Mouse (Mus musculus): ENCODE measurements at regions not wholly inside any gene's neighbourhood (a gene's known extent, or its start where the extent isn't known, plus 50 kb on each side); places are given as distances from the start of the nearest gene placed in this dataset.

DNA sequence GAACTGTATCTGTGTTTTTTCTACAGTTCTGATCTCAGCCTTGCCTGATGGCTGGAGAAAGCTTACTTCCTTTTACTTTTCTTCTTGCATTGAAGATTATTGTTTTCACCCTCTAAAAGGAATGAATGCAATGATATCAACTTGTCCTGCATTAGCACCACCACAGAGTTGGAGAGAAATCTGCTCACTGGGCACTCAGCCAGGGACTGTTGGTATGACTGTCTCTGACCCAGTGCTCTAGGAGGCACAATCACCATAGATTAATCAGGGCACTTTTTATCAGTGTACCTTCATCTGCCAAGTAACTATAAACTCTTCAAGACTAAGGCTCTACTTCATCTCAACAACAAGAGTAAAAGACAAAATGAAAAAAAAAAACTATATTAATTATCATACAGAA is 888.1 kb downstream of the 5730522E02Rik start:
- Histone ChIP-seq H3K27ac (replicated peaks) (no peak overlapping the region), H3K4me2 (replicated peaks; ENCODE audit: low read depth) (no peak overlapping the region), H3K36me3 (ENCODE audit: control insufficient read depth, insufficient read depth, low read length) (no peaks in the 10 kb centered on the region), H3K4me1 (replicated peaks; ENCODE audit: control insufficient read depth, insufficient read depth) (no peaks in the 10 kb centered on the region), H3K9ac (ENCODE audit: low read length) (no peak overlapping the region), H3K4me3 (ENCODE audit: low read depth, low read length) (no peak overlapping the region), H3K27me3 (ENCODE audit: control insufficient read depth, insufficient read depth, low read length) (no peaks in the 10 kb centered on the region), H3K9me3 (ENCODE audit: control insufficient read depth, low read length) (no peaks in the 10 kb centered on the region)
- no peak for TF ChIP-seq CTCF (IDR thresholded peaks at IDR 0.05; ENCODE audit: low read depth)
- TF ChIP-seq EP300 (optimal IDR thresholded peaks at IDR 0.05) = no peak
- ATAC-seq (ENCODE audit: low FRiP score, low TSS enrichment) (no peak), DNase-seq (ENCODE audit: low spot score) (no peak)

DNA sequence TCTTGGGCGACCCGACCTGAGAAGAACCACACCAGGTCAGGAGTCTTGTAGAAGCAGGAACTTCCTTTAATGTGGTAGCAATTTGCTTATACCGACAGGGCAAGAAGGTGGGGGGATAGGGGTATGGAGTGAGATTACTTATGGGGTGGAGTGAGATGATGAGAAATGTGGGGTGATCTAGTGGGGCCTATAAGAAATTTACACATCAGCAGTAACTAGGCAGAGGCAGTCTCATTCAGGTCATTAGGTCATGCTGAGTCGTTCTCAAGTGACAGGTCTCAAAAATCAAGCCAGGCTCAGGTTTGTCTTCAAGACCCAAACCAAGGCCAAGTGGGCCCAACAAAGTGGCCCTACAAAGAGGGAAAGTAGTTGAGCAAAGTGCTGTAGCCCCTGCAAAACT is 889.1 kb downstream of the 5730522E02Rik start:
- Histone ChIP-seq H3K4me1 (replicated peaks; ENCODE audit: control insufficient read depth, insufficient read depth) (no peaks in the 10 kb centered on the region), H3K9ac (ENCODE audit: low read length) (no peak overlapping the region), H3K4me2 (replicated peaks; ENCODE audit: low read depth) (no peak overlapping the region), H3K27ac (replicated peaks) (no peak overlapping the region), H3K27me3 (ENCODE audit: control insufficient read depth, insufficient read depth, low read length) (no peaks in the 10 kb centered on the region), H3K4me3 (ENCODE audit: low read depth, low read length) (no peak overlapping the region), H3K9me3 (ENCODE audit: control insufficient read depth, low read length) (no peaks in the 10 kb centered on the region), H3K36me3 (ENCODE audit: control insufficient read depth, insufficient read depth, low read length) (no peaks in the 10 kb centered on the region)
- 82% methylated on average over 4 of the region's 4 CpGs for WGBS
- DNase-seq (ENCODE audit: low spot score) (no peak), ATAC-seq (ENCODE audit: low FRiP score, low TSS enrichment) (no peak)
- TF ChIP-seq CTCF (IDR thresholded peaks at IDR 0.05; ENCODE audit: low read depth) = no peak
- no peak for TF ChIP-seq EP300 (optimal IDR thresholded peaks at IDR 0.05)

DNA sequence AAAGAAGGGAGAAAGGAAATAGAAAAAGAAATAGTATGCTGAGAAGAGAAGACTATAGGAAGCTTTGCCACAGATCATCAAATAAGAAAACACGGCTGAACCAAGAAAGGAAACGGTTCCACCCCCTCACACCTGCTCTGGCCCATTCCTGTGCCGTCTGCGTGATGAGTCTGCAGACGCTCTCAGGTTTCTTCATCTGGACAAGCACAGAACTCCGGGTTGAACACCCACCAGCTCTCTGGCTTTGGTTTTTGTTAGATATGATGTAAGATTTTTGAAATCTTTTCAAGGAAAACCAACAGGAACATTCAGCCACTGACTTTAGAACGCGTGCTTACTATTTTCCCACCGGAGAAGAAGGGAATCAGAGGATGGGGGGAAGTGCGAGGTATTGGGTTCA is 895.9 kb downstream of the 5730522E02Rik start:
- ATAC-seq (ENCODE audit: low FRiP score, low TSS enrichment) (no peak), DNase-seq (ENCODE audit: low spot score) (no peak)
- Histone ChIP-seq H3K27ac (replicated peaks) (no peak overlapping the region), H3K9me3 (ENCODE audit: control insufficient read depth, low read length) (no peaks in the 10 kb centered on the region), H3K4me1 (replicated peaks; ENCODE audit: control insufficient read depth, insufficient read depth) (no peaks in the 10 kb centered on the region), H3K27me3 (ENCODE audit: control insufficient read depth, insufficient read depth, low read length) (no peaks in the 10 kb centered on the region), H3K4me3 (ENCODE audit: low read depth, low read length) (no peak overlapping the region), H3K36me3 (ENCODE audit: control insufficient read depth, insufficient read depth, low read length) (no peaks in the 10 kb centered on the region), H3K4me2 (replicated peaks; ENCODE audit: low read depth) (no peak overlapping the region), H3K9ac (ENCODE audit: low read length) (no peak overlapping the region)
- WGBS = 74% methylated on average over 10 of the region's 10 CpGs
- TF ChIP-seq CTCF (IDR thresholded peaks at IDR 0.05; ENCODE audit: low read depth) (no peak), EP300 (optimal IDR thresholded peaks at IDR 0.05) (no peak)

DNA sequence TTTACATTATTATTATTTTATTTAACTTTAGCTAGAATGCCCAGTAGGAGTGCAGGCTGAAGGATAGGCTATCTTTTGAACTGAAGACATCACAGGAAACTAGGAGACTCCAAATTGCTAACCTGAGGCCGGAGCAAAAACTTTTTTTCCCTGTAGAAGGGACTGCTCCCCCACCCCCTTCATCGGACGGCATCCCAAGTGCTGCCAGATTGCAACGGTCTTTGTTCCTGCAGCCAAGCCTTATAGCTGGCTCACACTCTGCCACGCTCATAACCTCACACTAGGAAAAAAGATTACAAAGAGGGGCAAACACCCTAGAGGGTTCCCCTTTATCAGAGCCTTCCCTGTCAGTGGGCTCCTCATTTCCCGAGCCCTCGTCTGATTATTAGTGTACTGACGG is 896.7 kb downstream of the 5730522E02Rik start:
- Histone ChIP-seq H3K9ac (ENCODE audit: low read length) (no peak overlapping the region), H3K4me2 (replicated peaks; ENCODE audit: low read depth) (no peak overlapping the region), H3K9me3 (ENCODE audit: control insufficient read depth, low read length) (no peaks in the 10 kb centered on the region), H3K27me3 (ENCODE audit: control insufficient read depth, insufficient read depth, low read length) (no peaks in the 10 kb centered on the region), H3K4me3 (ENCODE audit: low read depth, low read length) (no peak overlapping the region), H3K27ac (replicated peaks) (no peak overlapping the region), H3K36me3 (ENCODE audit: control insufficient read depth, insufficient read depth, low read length) (no peaks in the 10 kb centered on the region), H3K4me1 (replicated peaks; ENCODE audit: control insufficient read depth, insufficient read depth) (no peaks in the 10 kb centered on the region)
- TF ChIP-seq CTCF (IDR thresholded peaks at IDR 0.05; ENCODE audit: low read depth) (no peak), EP300 (optimal IDR thresholded peaks at IDR 0.05) (no peak)
- WGBS = 56% methylated on average over 8 of the region's 8 CpGs
- DNase-seq (ENCODE audit: low spot score) = no peak
- ATAC-seq (ENCODE audit: low FRiP score, low TSS enrichment) = no peak

DNA sequence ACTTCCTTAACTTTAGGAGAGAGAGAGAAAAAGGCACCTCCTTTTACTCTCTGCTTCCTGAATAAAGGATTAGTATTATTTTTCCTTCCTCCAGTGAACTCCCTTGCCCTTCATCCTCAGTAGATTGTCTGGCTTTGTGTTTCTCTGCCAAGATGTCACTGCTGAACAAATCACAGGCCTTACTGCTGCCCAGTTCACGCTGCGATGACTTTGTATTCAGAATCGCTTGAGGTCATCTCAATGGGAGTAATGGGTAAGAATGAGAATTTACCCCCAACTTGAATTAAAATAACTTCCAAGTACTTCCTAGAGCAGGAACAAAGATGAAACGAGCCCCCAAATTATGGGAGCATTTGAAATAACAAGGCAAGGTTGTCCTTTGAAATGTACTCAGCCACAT is 897.3 kb downstream of the 5730522E02Rik start:
- no peak overlapping the region for H3K4me2 ChIP-seq (replicated peaks; ENCODE audit: low read depth)
- TF ChIP-seq EP300 (optimal IDR thresholded peaks at IDR 0.05) (no peak), CTCF (IDR thresholded peaks at IDR 0.05; ENCODE audit: low read depth) (no peak)
- no peaks in the 10 kb centered on the region for H3K36me3 ChIP-seq (ENCODE audit: control insufficient read depth, insufficient read depth, low read length)
- H3K9ac ChIP-seq (ENCODE audit: low read length) = no peak overlapping the region
- WGBS = 56% methylated on average over 4 of the region's 4 CpGs
- H3K27ac ChIP-seq (replicated peaks) = no peak overlapping the region
- H3K9me3 ChIP-seq (ENCODE audit: control insufficient read depth, low read length) = no peaks in the 10 kb centered on the region
- DNase-seq (ENCODE audit: low spot score) (no peak), ATAC-seq (ENCODE audit: low FRiP score, low TSS enrichment) (no peak)
- H3K27me3 ChIP-seq (ENCODE audit: control insufficient read depth, insufficient read depth, low read length) = no peaks in the 10 kb centered on the region
- H3K4me1 ChIP-seq (replicated peaks; ENCODE audit: control insufficient read depth, insufficient read depth) = no peaks in the 10 kb centered on the region
- H3K4me3 ChIP-seq (ENCODE audit: low read depth, low read length) = no peak overlapping the region

DNA sequence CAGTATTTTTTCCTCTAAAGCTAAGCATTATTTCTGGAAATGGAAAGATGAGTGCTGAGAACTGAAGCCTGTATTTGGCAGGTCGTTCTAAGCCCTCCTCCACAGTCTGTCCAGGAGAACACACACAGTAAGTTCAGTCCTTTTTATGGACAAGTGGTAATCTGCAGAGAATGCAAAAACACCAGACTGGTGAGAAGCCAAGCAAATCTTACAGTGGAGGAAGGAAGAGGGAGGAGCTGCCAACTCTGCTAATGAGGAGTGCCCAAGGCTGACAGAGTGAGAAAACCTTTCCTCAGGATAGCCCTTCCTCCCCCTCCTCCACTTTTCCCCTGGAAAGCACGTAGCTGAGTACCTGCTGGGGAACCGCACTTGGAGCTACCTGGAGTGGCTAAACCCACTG is 899.8 kb downstream of the 5730522E02Rik start:
- H3K27me3 ChIP-seq (ENCODE audit: control insufficient read depth, insufficient read depth, low read length) = no peaks in the 10 kb centered on the region
- H3K9me3 ChIP-seq (ENCODE audit: control insufficient read depth, low read length) = no peaks in the 10 kb centered on the region
- no peak overlapping the region for H3K4me3 ChIP-seq (ENCODE audit: low read depth, low read length)
- H3K9ac ChIP-seq (ENCODE audit: low read length) = no peak overlapping the region
- ATAC-seq (ENCODE audit: low FRiP score, low TSS enrichment) (no peak), DNase-seq (ENCODE audit: low spot score) (no peak)
- H3K4me1 ChIP-seq (replicated peaks; ENCODE audit: control insufficient read depth, insufficient read depth) = no peaks in the 10 kb centered on the region
- no peaks in the 10 kb centered on the region for H3K36me3 ChIP-seq (ENCODE audit: control insufficient read depth, insufficient read depth, low read length)
- TF ChIP-seq EP300 (optimal IDR thresholded peaks at IDR 0.05) (no peak), CTCF (IDR thresholded peaks at IDR 0.05; ENCODE audit: low read depth) (no peak)
- 44% methylated on average over 3 of the region's 3 CpGs for WGBS
- H3K4me2 ChIP-seq (replicated peaks; ENCODE audit: low read depth) = no peak overlapping the region
- H3K27ac ChIP-seq (replicated peaks) = no peak overlapping the region

Data from stomach, postnatal 0 days (tissue).